Mouse (Mus musculus): Measurements from ENCODE around the gene Rpl4. TPM values are rescaled to one million over a fixed set of nuclear protein-coding genes. Genes with fewer than 3 reads are reported as not detected.
A peak's percentile ranks its signal among the peaks of the same experiment; 100 is the strongest.

Gene Rpl4
- total and polyA plus RNA-seq, 3 experiments: 1,956 to 4,069 (median 1,996) TPM

- Histone ChIP-seq H3K79me2 (replicated peaks; ENCODE audit: control insufficient read depth, extremely low read depth, insufficient read depth, poor library complexity, severe bottlenecking) (peaks cover 68% of the 10 kb centered on the region), H3K36me3 (replicated peaks in 1 of 2; ENCODE audit: control insufficient read depth in 1 of 2, insufficient read depth in 1 of 2, low read length in 1 of 2) (peaks cover 37 to 47% of the 10 kb centered on the region in 2 experiments), H3K4me3 (replicated peaks in 1 of 3; ENCODE audit: low read depth in 2 of 3, low read length in 2 of 3, poor library complexity in 1 of 3) (peak overlapping the region; percentile 64 to 96 (median 91)), H3K9me3 (replicated peaks; ENCODE audit: low read length) (no peaks in the 10 kb centered on the region), H3K27me3 (replicated peaks) (no peaks in the 10 kb centered on the region), H3K4me1 (ENCODE audit: control insufficient read depth in 1 of 2, insufficient read depth in 2 of 2) (peaks cover 0 to 40% of the 10 kb centered on the region in 2 experiments; a peak in 2 of 4 replicates), H3K9ac (ENCODE audit: insufficient read depth, low read depth) (peak overlapping the region; percentile 93), H3K4me2 (ENCODE audit: insufficient read depth, low read depth, poor library complexity, severe bottlenecking) (peak overlapping the region; percentile 96), H3K27ac (ENCODE audit: insufficient read depth, low read depth) (no peak overlapping the region)
- dilution Hi-C loops (cut with MboI; ENCODE audit: extremely low pct_ligation_motif_present, extremely low pct_unique_long_range_greater_than_20kb, low sequenced_read_pairs) (no loop called here), in situ Hi-C loops (cut with MboI; ENCODE audit: low pct_ligation_motif_present, low pct_unique_long_range_greater_than_20kb, low sequenced_read_pairs) (no loop called here)
- TF ChIP-seq SIN3A (IDR thresholded peaks at IDR 0.05; ENCODE audit: low read length) (0 out of 2 replicates have a peak, but pooled peaks have one; percentile 20), ZC3H11A (IDR thresholded peaks at IDR 0.05; ENCODE audit: low read depth, low read length) (no peak), POLR2AphosphoS2 (IDR thresholded peaks at IDR 0.05; ENCODE audit: low read depth, low read length) (peak; percentile 66), MYC (IDR thresholded peaks at IDR 0.05; ENCODE audit: low read depth, low read length) (0 out of 2 replicates have a peak, but pooled peaks have one; percentile 6)
- DNase-seq (ENCODE audit: extremely low read depth): no peak
These were observed 1.6 kb downstream of the Rpl4 start for GRCm38 (mm10) chr9:64174766-64175165.

DNA sequence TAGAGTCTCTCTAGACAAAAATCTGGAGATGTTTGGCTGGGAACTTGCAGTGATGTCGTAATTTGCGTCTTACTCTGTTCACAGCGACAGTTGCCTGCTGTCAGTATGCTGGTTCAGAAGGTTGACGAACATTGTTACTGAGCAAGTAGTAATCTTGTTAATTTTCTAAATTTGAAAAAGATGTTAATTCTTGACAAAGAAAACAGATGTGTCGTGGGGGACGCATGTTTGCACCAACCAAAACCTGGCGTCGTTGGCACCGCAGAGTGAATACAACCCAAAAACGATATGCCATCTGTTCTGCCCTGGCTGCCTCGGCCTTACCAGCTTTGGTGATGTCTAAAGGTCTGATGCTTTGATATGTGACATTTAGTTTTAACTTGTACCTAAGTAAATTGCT is 2.2 kb downstream of the Rpl4 start:
- H3K9me3 ChIP-seq (replicated peaks; ENCODE audit: low read length): no peaks in the 10 kb centered on the region
- H3K9ac ChIP-seq (ENCODE audit: insufficient read depth, low read depth): peak overlapping the region; percentile 93
- dilution Hi-C loops (cut with MboI; ENCODE audit: extremely low pct_ligation_motif_present, extremely low pct_unique_long_range_greater_than_20kb, low sequenced_read_pairs): no loop called here
- TF ChIP-seq ETS1 (conservative IDR thresholded peaks at IDR 0.05; ENCODE audit: low read depth, low read length): no peak
- no peak for TF ChIP-seq MXI1 (IDR thresholded peaks at IDR 0.05; ENCODE audit: low read depth, low read length)
- no peak for TF ChIP-seq ZNF384 (IDR thresholded peaks at IDR 0.05; ENCODE audit: low read depth, low read length)
- TF ChIP-seq POLR2A (IDR thresholded peaks at IDR 0.05; ENCODE audit: low read depth, low read length): no peak
- no peak for TF ChIP-seq SMC3 (IDR thresholded peaks at IDR 0.05; ENCODE audit: low read depth, low read length)
- no peak for TF ChIP-seq ZC3H11A (IDR thresholded peaks at IDR 0.05; ENCODE audit: low read depth, low read length)
- TF ChIP-seq USF2 (conservative IDR thresholded peaks at IDR 0.05; ENCODE audit: low read depth, low read length): no peak
- no peak for TF ChIP-seq E2F4 (IDR thresholded peaks at IDR 0.05; ENCODE audit: insufficient replicate concordance, low read depth, low read length)
- TF ChIP-seq MAFK (IDR thresholded peaks at IDR 0.05; ENCODE audit: insufficient replicate concordance, low read length): no peak
- no peak for TF ChIP-seq PAX5 (IDR thresholded peaks at IDR 0.05; ENCODE audit: low read length)
- no peak for TF ChIP-seq MAX (IDR thresholded peaks at IDR 0.05; ENCODE audit: low read length)
- TF ChIP-seq USF1 (IDR thresholded peaks at IDR 0.05; ENCODE audit: low read depth, low read length): no peak
- TF ChIP-seq IRF4 (IDR thresholded peaks at IDR 0.05; ENCODE audit: low read depth, low read length): no peak
- no peak for TF ChIP-seq NELFE (IDR thresholded peaks at IDR 0.05; ENCODE audit: low read depth, low read length)
- no peak for TF ChIP-seq JUN (IDR thresholded peaks at IDR 0.05; ENCODE audit: insufficient read depth, low read depth, low read length)
- no peak for TF ChIP-seq HCFC1 (IDR thresholded peaks at IDR 0.05; ENCODE audit: low read depth, low read length)
- TF ChIP-seq RAD21 (IDR thresholded peaks at IDR 0.05; ENCODE audit: low read depth, low read length): no peak
- TF ChIP-seq MYC (IDR thresholded peaks at IDR 0.05; ENCODE audit: low read depth, low read length): no peak
- H3K4me2 ChIP-seq (ENCODE audit: insufficient read depth, low read depth, poor library complexity, severe bottlenecking): peak overlapping the region; percentile 96
- H3K27me3 ChIP-seq (replicated peaks): no peaks in the 10 kb centered on the region
- peaks cover 2 to 43% of the 10 kb centered on the region in 2 experiments; a peak in 3 of 4 replicates for H3K4me1 ChIP-seq (ENCODE audit: control insufficient read depth in 1 of 2, insufficient read depth in 2 of 2)
- H3K4me3 ChIP-seq (replicated peaks in 1 of 3; ENCODE audit: low read depth in 2 of 3, low read length in 2 of 3, poor library complexity in 1 of 3): peak overlapping the region; percentile 64 to 96 (median 91)
- in situ Hi-C loops (cut with MboI; ENCODE audit: low pct_ligation_motif_present, low pct_unique_long_range_greater_than_20kb, low sequenced_read_pairs): no loop called here
- peaks cover 69% of the 10 kb centered on the region for H3K79me2 ChIP-seq (replicated peaks; ENCODE audit: control insufficient read depth, extremely low read depth, insufficient read depth, poor library complexity, severe bottlenecking)
- H3K36me3 ChIP-seq (replicated peaks in 1 of 2; ENCODE audit: control insufficient read depth in 1 of 2, insufficient read depth in 1 of 2, low read length in 1 of 2): peaks cover 37 to 50% of the 10 kb centered on the region in 2 experiments
- H3K27ac ChIP-seq (ENCODE audit: insufficient read depth, low read depth): peak overlapping the region; percentile 4; the same call in 1 of the 2 replicates
- no peak for DNase-seq (ENCODE audit: extremely low read depth)
